Mouse (Mus musculus): ENCODE data around the gene Saxo1.
A peak's percentile ranks its signal among the peaks of the same experiment; 100 is the strongest.

The Saxo1 gene

GRCm38 (mm10) chr4:86558228-86558627 lies at the start of gene Saxo1:
Saxo1 (minus strand) TSS chr4:86558328.
- DNase-seq = no peak

- DNase-seq = no peak
Measured at GRCm38 (mm10) chr4:86591304-86591703, 33.2 kb upstream of the Saxo1 start.

GRCm38 (mm10) chr4:86588236-86588635 lies 30.1 kb upstream of the Saxo1 start:
- peak; percentile 34 to 48 for DNase-seq

GRCm38 (mm10) chr4:86580591-86580990 lies 22.5 kb upstream of the Saxo1 start:
- peak in 1 of 2 experiments; percentile 12 for DNase-seq

GRCm38 (mm10) chr4:86580056-86580455 lies 21.9 kb upstream of the Saxo1 start:
- DNase-seq = no peak

GRCm38 (mm10) chr4:86576630-86577225 lies 18.6 kb upstream of the Saxo1 start:
- no peak for DNase-seq

- no peak for DNase-seq
Measured at GRCm38 (mm10) chr4:86576120-86576541, 18.0 kb upstream of the Saxo1 start.

- peak; percentile 93 to 96 for DNase-seq
Measured at GRCm38 (mm10) chr4:86575283-86575983, 17.3 kb upstream of the Saxo1 start, which contains the start of gene Rraga. Rraga (plus strand) TSS chr4:86575668.

GRCm38 (mm10) chr4:86574939-86575282 lies 16.8 kb upstream of the Saxo1 start:
- no peak for DNase-seq

- no peak for DNase-seq
Measured at GRCm38 (mm10) chr4:86561061-86561460, 2.9 kb upstream of the Saxo1 start.

GRCm38 (mm10) chr4:86559006-86559405 lies 878 bp upstream of the Saxo1 start:
- no peak for DNase-seq

- no peak for DNase-seq
Measured at GRCm38 (mm10) chr4:86557371-86557770, 757 bp downstream of the Saxo1 start.

GRCm38 (mm10) chr4:86555035-86555707 lies 3.0 kb downstream of the Saxo1 start:
- DNase-seq = no peak

GRCm38 (mm10) chr4:86548332-86548731 lies 9.8 kb downstream of the Saxo1 start:
- no peak for DNase-seq

GRCm38 (mm10) chr4:86545615-86546014 lies 12.5 kb downstream of the Saxo1 start:
- DNase-seq = no peak

GRCm38 (mm10) chr4:86543999-86544398 lies 14.1 kb downstream of the Saxo1 start:
- DNase-seq = no peak

- no peak for DNase-seq
Measured at GRCm38 (mm10) chr4:86541573-86541972, 16.6 kb downstream of the Saxo1 start.

GRCm38 (mm10) chr4:86538936-86539335 lies 19.2 kb downstream of the Saxo1 start:
- DNase-seq = no peak

- peak in 1 of 2 experiments; percentile 50 for DNase-seq
Measured at GRCm38 (mm10) chr4:86537972-86538371, 20.2 kb downstream of the Saxo1 start.

GRCm38 (mm10) chr4:86534091-86534481 lies 24.0 kb downstream of the Saxo1 start:
- no peak for DNase-seq

GRCm38 (mm10) chr4:86533406-86534090 lies 24.6 kb downstream of the Saxo1 start:
- no peak for DNase-seq

GRCm38 (mm10) chr4:86529161-86529560 lies 29.0 kb downstream of the Saxo1 start:
- no peak for DNase-seq

All from spleen, adult 18-20 months (tissue).